Mouse (Mus musculus) skeletal muscle tissue, adult 2 months (tissue): ENCODE measurements around the gene Hist1h2ad.
A peak's percentile ranks its signal among the peaks of the same experiment; 100 is the strongest.
"Not testable (repeated sequence)": the region's sequence is repeated elsewhere in the genome, so short reads cannot be mapped to it uniquely, and the experiment has no call there.

Experiments
- DNase-seq: peaks from one replicate; pipeline ENCODE4 v3.0.0-alpha.2; 2012; ENCODE audit warnings: low read depth, low spot score

The Hist1h2ad gene

GRCm38 (mm10) chr13:23584331-23584730 lies 10.2 kb downstream of the Hist1h2ad start:
- DNase-seq = no peak

- DNase-seq = peak; percentile 52
These were observed 10.9 kb downstream of the Hist1h2ad start for GRCm38 (mm10) chr13:23585029-23585441.

GRCm38 (mm10) chr13:23585442-23586098 lies 11.4 kb downstream of the Hist1h2ad start:
- DNase-seq = peak; percentile 93

GRCm38 (mm10) chr13:23586099-23586939 lies 12.1 kb downstream of the Hist1h2ad start:
- no peak for DNase-seq

- DNase-seq = no peak
These were observed 12.7 kb downstream of the Hist1h2ad start for GRCm38 (mm10) chr13:23586940-23587225.

GRCm38 (mm10) chr13:23591206-23591605 lies 17.0 kb downstream of the Hist1h2ad start:
- DNase-seq = no peak

- not testable (repeated sequence) for DNase-seq
These were observed 17.7 kb downstream of the Hist1h2ad start for GRCm38 (mm10) chr13:23591886-23592285.

- no peak for DNase-seq
These were observed 18.4 kb downstream of the Hist1h2ad start for GRCm38 (mm10) chr13:23592614-23593013.

- no peak for DNase-seq
These were observed 19.0 kb downstream of the Hist1h2ad start for GRCm38 (mm10) chr13:23593051-23593770.

- DNase-seq = no peak
These were observed 21.0 kb downstream of the Hist1h2ad start for GRCm38 (mm10) chr13:23595185-23595584.

- DNase-seq = no peak
These were observed 21.6 kb downstream of the Hist1h2ad start for GRCm38 (mm10) chr13:23595622-23596372.

- peak; percentile 60 for DNase-seq
These were observed 23.8 kb downstream of the Hist1h2ad start for GRCm38 (mm10) chr13:23597957-23598356.

- DNase-seq = no peak
These were observed 29.1 kb downstream of the Hist1h2ad start for GRCm38 (mm10) chr13:23603182-23603699.

- DNase-seq = no peak
These were observed 30.3 kb downstream of the Hist1h2ad start for GRCm38 (mm10) chr13:23604452-23604851.

- no peak for DNase-seq
These were observed 30.9 kb downstream of the Hist1h2ad start for GRCm38 (mm10) chr13:23605052-23605451.

- DNase-seq = no peak
These were observed 35.0 kb downstream of the Hist1h2ad start for GRCm38 (mm10) chr13:23609209-23609608.

GRCm38 (mm10) chr13:23609844-23610243 lies 35.7 kb downstream of the Hist1h2ad start:
- no peak for DNase-seq

- DNase-seq = no peak
These were observed 36.2 kb downstream of the Hist1h2ad start for GRCm38 (mm10) chr13:23610393-23610792.

- DNase-seq = no peak
These were observed 37.5 kb downstream of the Hist1h2ad start for GRCm38 (mm10) chr13:23611638-23612037.

GRCm38 (mm10) chr13:23620056-23620732 lies 46.0 kb downstream of the Hist1h2ad start:
- no peak for DNase-seq
